Mouse (Mus musculus): ENCODE measurements around the gene Raver1. TPM values are rescaled to one million over a fixed set of nuclear protein-coding genes. Genes with fewer than 3 reads are reported as not detected.

Raver1 gene
- polyA plus RNA-seq, 1 experiment from 2014 or later, result 57.7 TPM

GRCm38 (mm10) chr9:21132102-21132775, 40.4 kb upstream of the Raver1 start:
- 77% methylated on average over 12 of the region's 12 CpGs for WGBS
- no peak for ATAC-seq

GRCm38 (mm10) chr9:21131059-21131956, 39.5 kb upstream of the Raver1 start, which contains the start of gene Tyk2:
Tyk2 (minus strand) TSS chr9:21131243.
- ATAC-seq, result peak; percentile 98
- H3K4me1 ChIP-seq (ENCODE audit: control insufficient read depth, insufficient read depth, low read length), result peaks cover 5% of the 10 kb centered on the region
- H3K27ac ChIP-seq (ENCODE audit: low read length), result peak within 1 kb of the TSS; percentile 24

More at GRCm38 (mm10) chr9:21132102-21132775, 40.4 kb upstream of the Raver1 start:
- no peaks in the 10 kb centered on the region for H3K9me3 ChIP-seq (ENCODE audit: control insufficient read depth, low read length)
- H3K36me3 ChIP-seq (ENCODE audit: control insufficient read depth, insufficient read depth, low read length), result no peaks in the 10 kb centered on the region
- no peak overlapping the region for H3K4me2 ChIP-seq (ENCODE audit: low read depth, low read length)
- H3K4me1 ChIP-seq (ENCODE audit: control insufficient read depth, insufficient read depth, low read length), result peaks cover 5% of the 10 kb centered on the region
- no peak overlapping the region for H3K9ac ChIP-seq (ENCODE audit: low read depth, low read length)
- no peak overlapping the region for H3K4me3 ChIP-seq (ENCODE audit: low read length)
- H3K27me3 ChIP-seq (replicated peaks; ENCODE audit: control insufficient read depth, insufficient read depth, low read length), result no peaks in the 10 kb centered on the region
- no peak overlapping the region for H3K27ac ChIP-seq (ENCODE audit: low read length)

GRCm38 (mm10) chr9:21126259-21126627, 34.4 kb upstream of the Raver1 start:
- WGBS, result 69% methylated on average over 2 of the region's 2 CpGs
- peaks cover 7% of the 10 kb centered on the region; the same call in 1 of the 2 replicates for H3K36me3 ChIP-seq (ENCODE audit: control insufficient read depth, insufficient read depth, low read length)
- no peak overlapping the region for H3K27ac ChIP-seq (ENCODE audit: low read length)
- no peak overlapping the region for H3K4me3 ChIP-seq (ENCODE audit: low read length)
- ATAC-seq, result no peak
- no peak overlapping the region for H3K4me2 ChIP-seq (ENCODE audit: low read depth, low read length)
- peaks cover 5% of the 10 kb centered on the region for H3K4me1 ChIP-seq (ENCODE audit: control insufficient read depth, insufficient read depth, low read length)
- no peaks in the 10 kb centered on the region for H3K27me3 ChIP-seq (replicated peaks; ENCODE audit: control insufficient read depth, insufficient read depth, low read length)
- no peak overlapping the region for H3K9ac ChIP-seq (ENCODE audit: low read depth, low read length)
- no peaks in the 10 kb centered on the region for H3K9me3 ChIP-seq (ENCODE audit: control insufficient read depth, low read length)

More at GRCm38 (mm10) chr9:21131059-21131956, 39.5 kb upstream of the Raver1 start, which contains the start of gene Tyk2:
- H3K36me3 ChIP-seq (ENCODE audit: control insufficient read depth, insufficient read depth, low read length), result no peaks in the 10 kb centered on the region
- no peaks in the 10 kb centered on the region for H3K27me3 ChIP-seq (replicated peaks; ENCODE audit: control insufficient read depth, insufficient read depth, low read length)
- 6% methylated on average over 37 of the region's 37 CpGs for whole genome bisulfite sequencing
- no peaks in the 10 kb centered on the region for H3K9me3 ChIP-seq (ENCODE audit: control insufficient read depth, low read length)
- peak within 1 kb of the TSS; percentile 78 for H3K9ac ChIP-seq (ENCODE audit: low read depth, low read length)
- H3K4me2 ChIP-seq (ENCODE audit: low read depth, low read length), result peak within 1 kb of the TSS; percentile 76
- peak within 1 kb of the TSS; percentile 75 for H3K4me3 ChIP-seq (ENCODE audit: low read length)

- no peak overlapping the region for H3K4me2 ChIP-seq (ENCODE audit: low read depth, low read length)
- H3K27ac ChIP-seq (ENCODE audit: low read length), result no peak overlapping the region
- WGBS, result 85% methylated on average over 9 of the region's 9 CpGs
- no peak for ATAC-seq
- no peaks in the 10 kb centered on the region for H3K27me3 ChIP-seq (replicated peaks; ENCODE audit: control insufficient read depth, insufficient read depth, low read length)
- H3K4me1 ChIP-seq (ENCODE audit: control insufficient read depth, insufficient read depth, low read length), result peaks cover 5% of the 10 kb centered on the region
- H3K9ac ChIP-seq (ENCODE audit: low read depth, low read length), result no peak overlapping the region
- H3K9me3 ChIP-seq (ENCODE audit: control insufficient read depth, low read length), result no peaks in the 10 kb centered on the region
- peaks cover 7% of the 10 kb centered on the region; the same call in 1 of the 2 replicates for H3K36me3 ChIP-seq (ENCODE audit: control insufficient read depth, insufficient read depth, low read length)
- no peak overlapping the region for H3K4me3 ChIP-seq (ENCODE audit: low read length)
Measured at GRCm38 (mm10) chr9:21125502-21126258, 33.9 kb upstream of the Raver1 start.

GRCm38 (mm10) chr9:21124837-21125236, 33.0 kb upstream of the Raver1 start:
- Histone ChIP-seq H3K4me2 (ENCODE audit: low read depth, low read length) (no peak overlapping the region), H3K36me3 (ENCODE audit: control insufficient read depth, insufficient read depth, low read length) (peaks cover 7% of the 10 kb centered on the region; the same call in 1 of the 2 replicates)
- WGBS, result 78% methylated on average over 5 of the region's 5 CpGs

GRCm38 (mm10) chr9:21121483-21121882, 29.7 kb upstream of the Raver1 start:
- 89% methylated on average over 16 of the region's 16 CpGs for WGBS
- H3K4me3 ChIP-seq (ENCODE audit: low read length), result no peak overlapping the region
- peaks cover 7% of the 10 kb centered on the region; the same call in 1 of the 2 replicates for H3K36me3 ChIP-seq (ENCODE audit: control insufficient read depth, insufficient read depth, low read length)
- H3K4me2 ChIP-seq (ENCODE audit: low read depth, low read length), result no peak overlapping the region
- no peak for ATAC-seq
- H3K27me3 ChIP-seq (replicated peaks; ENCODE audit: control insufficient read depth, insufficient read depth, low read length), result no peaks in the 10 kb centered on the region
- no peak overlapping the region for H3K27ac ChIP-seq (ENCODE audit: low read length)
- no peaks in the 10 kb centered on the region for H3K4me1 ChIP-seq (ENCODE audit: control insufficient read depth, insufficient read depth, low read length)
- no peak overlapping the region for H3K9ac ChIP-seq (ENCODE audit: low read depth, low read length)
- H3K9me3 ChIP-seq (ENCODE audit: control insufficient read depth, low read length), result no peaks in the 10 kb centered on the region

More at GRCm38 (mm10) chr9:21124837-21125236, 33.0 kb upstream of the Raver1 start:
- no peak for ATAC-seq
- no peaks in the 10 kb centered on the region for H3K9me3 ChIP-seq (ENCODE audit: control insufficient read depth, low read length)
- H3K4me3 ChIP-seq (ENCODE audit: low read length), result no peak overlapping the region
- no peak overlapping the region for H3K9ac ChIP-seq (ENCODE audit: low read depth, low read length)
- H3K27ac ChIP-seq (ENCODE audit: low read length), result no peak overlapping the region
- H3K27me3 ChIP-seq (replicated peaks; ENCODE audit: control insufficient read depth, insufficient read depth, low read length), result no peaks in the 10 kb centered on the region
- H3K4me1 ChIP-seq (ENCODE audit: control insufficient read depth, insufficient read depth, low read length), result no peaks in the 10 kb centered on the region

GRCm38 (mm10) chr9:21117073-21117472, 25.3 kb upstream of the Raver1 start:
- Histone ChIP-seq H3K4me1 (ENCODE audit: control insufficient read depth, insufficient read depth, low read length) (no peaks in the 10 kb centered on the region), H3K9me3 (ENCODE audit: control insufficient read depth, low read length) (no peaks in the 10 kb centered on the region), H3K4me2 (ENCODE audit: low read depth, low read length) (no peak overlapping the region), H3K9ac (ENCODE audit: low read depth, low read length) (no peak overlapping the region), H3K27me3 (replicated peaks; ENCODE audit: control insufficient read depth, insufficient read depth, low read length) (no peaks in the 10 kb centered on the region), H3K36me3 (ENCODE audit: control insufficient read depth, insufficient read depth, low read length) (0 out of 2 replicates have a peak, but pooled peaks cover 3% of the 10 kb centered on the region), H3K4me3 (ENCODE audit: low read length) (no peak overlapping the region), H3K27ac (ENCODE audit: low read length) (no peak overlapping the region)
- WGBS, result 67% methylated on average over 6 of the region's 6 CpGs
- no peak for ATAC-seq

- 0 out of 2 replicates have a peak, but pooled peaks cover 3% of the 10 kb centered on the region for H3K36me3 ChIP-seq (ENCODE audit: control insufficient read depth, insufficient read depth, low read length)
- no peaks in the 10 kb centered on the region for H3K27me3 ChIP-seq (replicated peaks; ENCODE audit: control insufficient read depth, insufficient read depth, low read length)
- 0 out of 2 replicates have a peak, but pooled peaks cover 4% of the 10 kb centered on the region for H3K4me1 ChIP-seq (ENCODE audit: control insufficient read depth, insufficient read depth, low read length)
- H3K9ac ChIP-seq (ENCODE audit: low read depth, low read length), result no peak overlapping the region
- H3K27ac ChIP-seq (ENCODE audit: low read length), result no peak overlapping the region
- no peak overlapping the region for H3K4me3 ChIP-seq (ENCODE audit: low read length)
- no peak overlapping the region for H3K4me2 ChIP-seq (ENCODE audit: low read depth, low read length)
- WGBS, result 78% methylated on average over 8 of the region's 8 CpGs
- H3K9me3 ChIP-seq (ENCODE audit: control insufficient read depth, low read length), result no peaks in the 10 kb centered on the region
- ATAC-seq, result no peak
Measured at GRCm38 (mm10) chr9:21115105-21115504, 23.3 kb upstream of the Raver1 start.

Measured in intestine, embryonic 16.5 days (tissue).